Mouse (Mus musculus): ENCODE results near the gene Ncan.

Ncan gene

DNA sequence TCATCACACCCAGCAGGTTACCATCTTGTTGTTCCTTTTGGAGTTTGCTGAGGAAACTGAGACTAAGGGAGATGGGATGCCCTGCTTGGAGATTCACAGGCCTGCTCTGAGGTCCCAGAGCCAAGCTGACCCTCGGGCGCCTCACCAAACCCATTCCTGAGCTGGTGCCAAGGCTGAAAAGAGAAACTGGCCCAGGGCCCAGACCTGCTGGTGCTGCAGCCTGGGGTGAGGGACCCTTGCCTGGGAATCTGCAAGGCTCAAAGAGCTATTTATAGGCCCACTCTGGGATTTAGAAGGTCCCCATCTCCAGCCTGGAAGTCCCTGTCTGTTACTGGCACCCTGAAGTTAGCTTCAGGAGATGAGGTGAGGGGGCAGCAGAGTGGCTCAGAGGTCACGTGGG lies 7.8 kb upstream of the Ncan start:
- DNase-seq = peak; percentile 43

DNA sequence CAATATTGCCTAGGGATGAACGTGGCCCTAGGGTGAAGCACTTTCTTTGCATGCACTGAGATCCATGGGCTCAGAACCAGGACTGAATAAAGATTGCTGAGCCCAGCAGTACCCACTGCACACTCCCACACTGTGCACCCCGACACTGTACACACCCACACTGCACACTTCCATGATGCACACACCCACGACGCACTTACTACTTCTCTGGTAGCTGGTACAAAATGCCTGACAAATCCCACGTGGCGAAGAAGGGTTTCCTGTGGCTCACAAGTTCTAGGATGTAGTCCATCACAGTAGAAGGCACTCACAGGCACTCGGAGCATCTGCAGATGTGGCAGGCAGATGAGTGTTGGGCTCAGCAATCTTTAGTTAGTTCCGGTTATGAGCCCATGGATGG lies 4.3 kb upstream of the Ncan start:
- DNase-seq = no peak

DNA sequence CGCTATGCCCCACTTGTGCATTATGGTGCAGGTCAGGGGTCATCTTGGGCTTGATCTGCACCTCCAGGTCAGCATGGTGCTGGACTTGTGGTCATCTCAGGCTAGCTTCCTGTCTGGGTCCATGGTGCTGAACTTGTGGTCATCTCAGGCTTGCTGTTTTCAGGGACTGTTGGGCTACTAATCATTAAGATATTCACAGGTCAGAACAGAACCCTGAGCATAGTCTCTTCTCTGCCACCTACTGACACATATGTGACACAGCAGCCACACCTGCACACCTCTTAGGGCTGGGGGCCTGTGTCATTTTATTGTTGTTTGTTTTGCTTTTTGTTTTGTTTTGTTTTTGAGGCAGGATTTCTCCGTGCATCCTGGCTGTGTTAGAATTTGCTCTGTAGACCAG lies 2.2 kb upstream of the Ncan start:
- DNase-seq = no peak

DNA sequence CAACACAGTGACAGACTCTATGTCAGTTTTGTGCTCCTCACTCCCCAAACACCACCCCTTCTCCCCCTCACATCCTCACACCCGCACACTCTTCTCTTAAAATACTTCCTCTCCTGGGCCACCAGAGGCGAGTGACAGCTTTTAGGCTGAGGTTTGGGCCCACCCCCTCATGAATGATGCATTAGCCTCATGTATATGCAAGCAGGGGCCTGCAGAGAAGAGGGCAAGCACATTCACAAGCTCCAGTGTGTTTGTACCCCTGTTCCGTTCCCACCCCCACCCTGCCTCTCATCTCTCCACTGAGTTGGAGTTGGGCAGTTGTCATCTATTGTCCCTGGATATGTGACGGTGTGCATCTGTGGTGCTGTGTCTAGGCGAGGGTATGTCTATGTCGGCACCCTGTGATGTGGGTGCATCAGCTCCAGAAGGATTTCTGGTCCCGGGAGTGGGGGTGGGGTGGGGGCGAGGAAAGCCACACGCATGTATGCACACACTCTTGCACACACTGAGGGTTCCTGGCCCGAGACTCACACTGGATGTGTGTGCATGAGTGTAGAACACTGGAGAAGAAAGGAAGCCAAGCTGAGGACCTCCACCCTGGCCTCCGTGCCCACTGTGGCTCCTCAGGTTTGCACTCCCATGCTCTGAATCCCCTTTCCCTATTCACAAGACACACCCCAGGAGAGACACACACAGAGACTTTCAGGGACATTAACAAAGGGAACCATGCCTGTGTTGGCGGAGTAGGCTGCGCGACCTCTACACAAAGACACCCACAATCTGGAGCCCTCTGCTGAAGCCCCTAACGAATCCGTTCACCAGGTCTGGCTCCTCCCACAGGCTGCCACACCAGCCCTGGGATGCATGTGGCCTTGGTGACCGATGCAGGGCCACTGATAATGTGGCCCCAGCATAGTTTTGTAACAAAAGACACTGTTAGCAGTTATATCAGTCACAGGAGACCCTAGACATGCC lies 1.7 kb downstream of the Ncan start:
- no peak for DNase-seq

DNA sequence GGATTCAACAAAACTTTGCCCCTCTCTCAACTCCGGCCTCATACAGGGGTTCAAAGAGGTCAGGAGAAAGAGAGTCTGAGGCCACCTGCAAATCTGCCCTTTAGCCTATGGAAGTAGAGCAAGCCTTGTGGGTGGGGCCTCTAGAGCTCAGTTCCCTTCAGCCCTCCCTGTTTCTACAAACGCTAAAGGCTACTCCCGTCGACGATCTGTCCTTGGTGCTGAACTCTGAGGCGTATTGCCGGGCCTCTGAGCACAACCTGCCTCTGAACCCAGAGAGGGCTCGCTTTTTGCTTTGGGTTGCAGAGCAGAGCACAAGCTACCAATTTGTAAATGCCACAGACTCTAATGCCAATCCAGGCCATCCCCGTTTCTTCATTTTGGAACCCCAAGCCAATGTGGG lies 3.1 kb downstream of the Ncan start:
- no peak for DNase-seq

DNA sequence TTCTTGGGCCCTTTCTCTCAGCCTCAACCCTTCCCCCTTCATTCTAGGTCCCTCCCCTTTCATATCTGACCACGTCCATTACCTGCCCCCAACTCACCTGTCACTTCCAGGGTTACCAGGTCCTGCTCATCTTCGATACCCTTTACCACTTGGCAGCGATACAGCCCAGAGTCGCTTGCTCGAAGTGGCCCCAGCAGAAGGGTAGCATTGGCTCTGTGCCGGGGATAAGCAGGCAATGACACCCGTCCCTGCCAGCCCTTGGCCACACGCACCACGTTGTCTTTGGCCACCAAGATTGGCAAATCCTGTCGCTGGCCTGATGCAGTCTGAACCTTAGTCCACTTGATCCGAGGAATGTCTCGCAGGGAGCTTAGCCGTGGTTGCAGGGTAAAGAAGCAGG lies 5.8 kb downstream of the Ncan start:
- no peak for DNase-seq

DNA sequence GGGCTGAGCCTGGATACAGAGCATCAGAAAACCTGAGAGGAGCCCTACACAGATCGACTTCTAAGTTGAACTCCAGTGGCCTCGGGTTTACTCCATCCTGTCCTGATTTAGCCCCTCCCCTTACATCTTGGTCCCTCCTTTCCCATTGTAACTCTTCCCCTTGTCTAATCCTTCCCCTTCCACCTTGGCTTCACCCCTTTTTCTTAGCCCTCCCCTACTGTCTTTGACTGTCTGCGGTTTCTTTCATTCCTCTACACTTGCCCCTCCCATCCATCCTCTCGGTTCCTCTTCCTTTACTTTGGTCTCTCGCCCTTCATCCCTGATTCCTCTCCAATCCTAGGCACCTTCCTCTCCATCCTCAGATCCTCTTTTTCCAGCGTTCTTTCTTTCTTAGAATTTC lies 6.2 kb downstream of the Ncan start:
- DNase-seq = no peak

DNA sequence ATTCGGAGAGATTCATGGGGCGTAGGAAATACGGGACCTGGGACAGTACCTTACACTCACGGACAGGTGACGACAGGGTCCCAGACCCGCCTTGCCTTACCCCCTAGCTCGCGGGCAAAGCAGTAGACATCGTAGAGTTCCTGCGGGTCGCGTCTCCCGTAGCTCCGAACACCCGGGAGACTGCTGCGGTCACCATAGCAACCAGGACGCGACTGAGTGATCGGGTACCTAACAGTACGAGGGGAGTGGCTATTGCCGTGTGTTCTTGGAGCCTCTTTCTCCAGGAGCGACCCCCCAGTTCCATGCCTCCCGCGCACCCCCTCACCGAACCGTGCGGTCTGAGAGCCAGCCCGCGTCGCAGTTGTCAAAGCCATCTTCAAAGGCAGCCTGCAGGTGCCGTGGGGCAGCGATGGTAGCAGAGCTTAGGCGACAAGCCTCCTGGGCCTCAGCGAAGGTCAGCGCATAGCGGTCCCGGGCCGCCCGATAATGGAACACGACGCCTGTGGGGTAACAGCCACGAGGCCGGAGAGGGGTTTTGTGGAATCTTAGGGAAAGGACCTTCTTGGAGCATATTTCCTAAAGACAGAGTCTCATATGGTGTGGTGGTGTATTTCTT lies 8.2 kb downstream of the Ncan start:
- no peak for DNase-seq

DNA sequence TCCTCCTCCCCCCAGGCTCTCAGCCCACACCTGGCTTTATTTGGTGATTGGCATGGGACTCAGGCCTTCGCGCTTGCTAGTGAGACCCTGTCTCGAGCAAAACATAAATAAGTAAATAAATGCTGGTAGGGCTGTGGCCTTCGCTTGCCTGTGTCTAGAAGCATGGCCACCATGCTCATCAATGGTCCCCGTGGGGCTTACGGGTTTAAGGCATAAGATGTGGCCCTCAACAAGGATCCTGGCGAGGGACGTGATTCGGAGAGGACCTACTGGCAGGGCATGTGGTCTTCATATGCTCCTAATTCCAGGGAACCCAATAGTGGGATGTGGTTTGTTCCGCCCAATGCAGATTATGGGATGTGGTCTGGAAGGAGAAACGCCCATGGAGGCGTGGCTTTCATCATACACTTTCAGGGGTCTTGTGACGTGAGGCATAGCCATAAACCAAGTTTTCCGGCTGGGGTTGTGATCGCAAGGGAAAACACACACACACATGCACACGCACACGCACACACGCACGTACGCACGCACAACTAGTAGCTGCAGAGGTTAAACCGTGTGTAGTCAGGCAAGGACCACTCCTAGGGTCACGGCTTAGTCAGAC lies 9.4 kb downstream of the Ncan start:
- DNase-seq = no peak

DNA sequence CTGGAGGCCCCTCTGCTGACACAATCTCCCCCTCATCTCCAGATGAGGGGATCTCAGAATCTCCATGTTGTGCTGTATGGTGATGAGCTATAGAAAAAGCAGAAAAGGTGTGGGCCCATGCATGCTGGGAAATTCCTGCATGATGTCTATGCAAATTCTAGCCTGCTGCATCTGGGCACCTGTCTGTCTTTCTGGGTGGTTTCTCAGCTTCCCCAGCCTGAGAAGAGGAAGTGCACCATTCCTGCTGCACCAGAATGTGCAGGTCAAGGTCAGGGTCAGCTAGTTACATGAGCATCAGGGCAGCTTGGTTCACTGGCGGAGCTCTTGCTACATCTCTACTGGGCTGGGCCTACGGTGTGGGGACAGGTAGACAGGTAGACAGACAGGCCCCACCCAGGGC lies 10.2 kb downstream of the Ncan start:
- DNase-seq = no peak

DNA sequence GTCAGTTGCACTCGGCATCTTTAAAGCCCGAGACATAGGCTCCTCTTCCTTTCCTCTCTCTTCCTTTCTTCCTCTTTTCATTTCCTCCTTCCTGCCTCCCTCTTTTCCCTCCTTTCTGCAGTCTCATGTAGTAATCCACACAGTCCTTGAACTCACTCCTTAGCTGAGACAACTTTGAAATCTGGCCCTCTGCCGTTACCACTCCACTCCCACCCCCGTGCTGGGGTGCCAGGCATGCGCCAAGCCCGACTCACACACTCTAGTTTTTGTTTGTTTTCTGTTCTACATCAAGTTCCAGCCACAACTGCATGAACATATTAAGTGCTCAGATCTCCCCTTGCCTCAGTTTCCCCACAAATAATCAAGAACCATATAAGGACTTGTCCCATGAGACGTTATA lies 15.8 kb downstream of the Ncan start:
- DNase-seq = no peak

DNA sequence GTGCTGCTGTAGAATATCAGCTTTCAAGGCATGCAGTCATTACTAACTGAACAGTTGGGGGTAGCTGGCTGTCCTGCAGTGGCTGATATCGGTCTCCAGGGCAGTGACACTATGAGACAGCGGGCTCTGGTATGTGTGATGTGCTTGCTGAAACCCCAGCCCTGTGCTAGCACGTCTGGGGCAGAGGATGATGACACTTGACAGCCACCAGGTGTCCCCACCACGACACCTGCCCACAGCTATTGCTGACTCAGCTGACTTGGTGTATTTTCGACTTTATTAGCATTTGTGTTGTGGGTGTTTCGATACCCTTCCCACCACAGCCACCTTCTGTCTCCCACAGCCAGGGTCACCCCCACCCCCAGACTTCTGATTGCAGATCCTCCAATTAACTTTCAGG lies 16.2 kb downstream of the Ncan start:
- DNase-seq = peak; percentile 36

DNA sequence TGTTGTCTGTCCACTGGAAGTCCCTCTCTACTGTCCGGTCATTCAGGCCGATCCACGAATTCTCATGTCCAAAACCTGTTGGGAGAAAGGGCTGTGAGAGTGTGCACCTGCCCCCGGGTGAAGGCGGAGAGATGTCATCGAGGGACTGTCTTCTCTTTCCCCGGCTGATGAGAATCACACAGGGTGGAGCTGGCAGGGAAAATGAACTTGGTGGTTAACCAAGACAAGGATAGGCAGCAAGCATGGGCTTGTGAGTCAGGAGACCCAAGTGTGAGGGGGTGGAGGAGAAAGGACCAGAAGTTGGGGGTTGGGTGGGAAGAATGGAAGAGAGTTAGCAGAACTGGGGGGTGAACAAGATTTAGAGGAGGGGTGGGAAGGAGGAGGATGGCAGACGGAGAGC lies 20.4 kb downstream of the Ncan start:
- DNase-seq = no peak

DNA sequence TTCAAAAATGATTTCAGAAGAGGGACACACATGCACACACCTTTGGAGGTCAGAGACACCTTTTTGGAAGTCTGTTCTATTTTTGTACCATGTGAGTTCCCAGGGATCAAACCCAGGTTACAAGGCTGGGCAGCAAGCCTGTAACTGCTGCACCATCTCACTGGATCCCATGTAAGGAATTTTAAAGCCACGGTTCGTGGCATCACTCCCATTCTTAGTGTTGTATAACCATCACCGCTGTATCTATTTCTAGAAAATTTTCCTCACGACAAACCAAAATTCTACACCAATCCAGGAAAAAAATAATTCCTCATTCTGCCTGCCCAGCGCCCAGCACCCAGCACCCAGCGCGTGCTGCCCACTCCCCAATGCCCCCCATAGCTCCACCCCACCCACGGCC lies 21.4 kb downstream of the Ncan start:
- no peak for DNase-seq

DNA sequence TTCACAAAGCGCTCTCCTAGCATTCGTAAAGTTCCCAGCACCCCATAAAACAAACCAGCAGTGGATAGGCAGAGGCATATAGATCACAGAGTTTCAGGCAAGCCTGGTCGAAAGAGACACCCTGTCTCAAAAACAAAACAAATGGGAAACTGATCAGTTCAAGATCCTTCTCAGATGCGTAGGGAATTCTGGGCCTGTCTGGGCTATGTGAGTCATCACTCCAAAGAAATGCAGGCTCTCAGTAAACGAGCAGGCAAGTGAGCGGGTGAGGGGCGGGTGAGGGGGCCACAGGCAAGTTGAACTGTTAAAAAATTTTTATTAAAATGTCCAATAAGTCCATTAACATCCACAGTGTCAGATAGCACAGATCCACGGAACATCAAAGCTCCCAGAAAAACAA lies 27.9 kb downstream of the Ncan start:
- DNase-seq = no peak

DNA sequence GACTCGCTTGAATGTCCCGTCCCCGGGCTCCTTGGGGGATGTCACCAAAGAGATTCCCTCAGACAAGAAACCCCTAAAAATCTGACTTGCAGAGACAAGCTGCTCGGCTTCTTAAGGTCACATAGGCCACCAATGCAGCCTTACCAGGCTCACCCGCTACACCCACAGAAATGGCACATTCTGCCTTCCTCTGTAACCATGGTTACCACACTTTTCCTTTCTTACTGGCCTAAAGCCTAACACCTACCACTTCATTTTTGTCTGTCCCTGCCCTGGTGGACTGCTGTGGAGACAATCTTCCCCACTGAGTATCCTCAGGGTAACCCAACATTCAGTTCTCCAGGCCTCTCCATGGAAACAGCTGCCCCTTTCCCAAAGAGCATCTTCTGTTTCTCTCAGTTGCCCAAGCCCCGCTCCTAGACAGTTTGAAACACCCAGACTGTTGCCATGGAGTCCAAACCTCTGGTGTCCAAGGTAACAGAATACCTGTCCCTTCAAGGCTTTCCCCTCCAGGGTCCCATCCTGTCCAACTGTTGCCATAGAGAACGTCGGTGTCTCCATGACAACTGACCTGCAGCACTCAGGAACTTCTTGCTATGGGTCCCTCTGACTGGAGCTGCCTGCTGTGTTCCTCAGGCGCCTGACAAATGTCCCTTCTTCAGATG lies 31.2 kb downstream of the Ncan start:
- no peak for DNase-seq

DNA sequence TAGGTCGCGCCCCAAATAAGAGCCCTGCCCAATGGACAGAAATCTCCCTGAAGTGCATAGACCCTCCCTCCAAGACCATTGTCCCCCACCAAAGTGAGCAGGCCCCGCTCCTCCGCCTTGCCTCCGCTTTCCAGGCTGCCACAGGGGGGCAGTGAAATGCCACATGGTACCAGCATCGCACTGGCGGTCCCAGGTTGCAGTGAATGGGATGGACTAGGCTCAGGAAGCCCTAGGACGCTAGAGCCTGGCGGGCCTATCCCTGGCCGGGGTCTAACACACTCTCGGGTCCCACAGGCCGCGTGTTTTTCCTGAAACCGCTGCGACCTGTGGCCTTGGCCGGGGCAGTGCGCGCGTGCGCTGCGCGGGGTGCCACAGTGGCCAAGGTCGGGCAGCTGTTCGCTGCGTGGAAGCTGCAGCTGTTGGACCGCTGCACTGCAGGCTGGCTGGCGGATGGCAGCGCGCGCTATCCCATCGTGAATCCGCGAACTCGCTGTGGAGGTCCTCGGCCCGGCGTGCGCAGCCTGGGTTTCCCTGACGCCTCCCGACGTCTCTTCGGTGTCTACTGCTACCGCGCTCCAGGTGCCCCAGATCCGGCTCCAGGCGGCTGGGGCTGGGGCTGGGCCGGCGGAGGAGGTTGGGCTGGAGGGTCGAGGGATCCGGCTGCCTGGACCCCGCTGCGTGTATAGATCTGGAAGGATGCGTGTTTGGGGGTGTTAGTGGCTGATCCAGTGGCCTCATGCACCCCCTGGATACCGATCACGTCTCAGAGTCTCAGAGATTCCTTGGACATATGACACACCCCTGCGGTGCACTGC lies 32.6 kb downstream of the Ncan start:
- DNase-seq = peak; percentile 23

DNA sequence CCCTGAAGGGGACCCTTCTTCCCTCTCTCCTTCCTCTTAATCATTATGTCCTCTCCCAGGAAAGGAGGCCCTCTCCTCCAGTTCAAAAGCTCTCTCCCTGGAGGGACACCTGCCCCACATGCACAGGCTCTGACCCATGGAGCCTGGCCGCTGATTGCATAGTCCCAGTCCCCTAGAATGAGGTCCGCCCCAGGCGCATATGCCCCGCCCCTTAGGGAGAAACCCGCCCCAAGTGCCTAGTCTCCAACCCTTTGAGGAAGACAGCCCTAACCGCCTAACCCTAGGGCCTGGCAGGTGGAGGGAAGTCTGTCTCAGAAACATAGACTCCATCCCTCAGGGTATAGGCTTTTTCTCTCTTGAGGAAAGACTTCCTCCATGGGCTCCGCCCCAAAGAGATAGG lies 33.4 kb downstream of the Ncan start:
- DNase-seq = no peak

DNA sequence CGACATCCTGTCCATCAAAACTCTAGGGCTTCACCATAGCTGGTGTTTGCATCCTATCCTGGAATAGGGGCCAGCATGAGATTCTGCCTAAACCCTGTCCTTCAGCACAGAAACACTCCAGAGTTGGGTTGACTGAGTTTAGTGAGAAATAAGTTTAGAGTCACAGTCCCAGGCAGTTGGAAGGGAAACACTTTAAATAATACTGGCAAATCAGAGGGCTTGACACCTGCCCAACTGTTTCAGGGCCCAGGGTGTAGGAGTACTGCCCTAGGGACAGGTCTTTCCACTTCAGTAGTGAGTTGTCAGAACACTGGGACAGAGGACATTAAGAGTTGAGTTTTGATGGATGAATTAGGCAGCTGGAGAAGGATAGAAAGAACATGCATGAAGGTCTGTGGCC lies 34.5 kb downstream of the Ncan start:
- DNase-seq = no peak

DNA sequence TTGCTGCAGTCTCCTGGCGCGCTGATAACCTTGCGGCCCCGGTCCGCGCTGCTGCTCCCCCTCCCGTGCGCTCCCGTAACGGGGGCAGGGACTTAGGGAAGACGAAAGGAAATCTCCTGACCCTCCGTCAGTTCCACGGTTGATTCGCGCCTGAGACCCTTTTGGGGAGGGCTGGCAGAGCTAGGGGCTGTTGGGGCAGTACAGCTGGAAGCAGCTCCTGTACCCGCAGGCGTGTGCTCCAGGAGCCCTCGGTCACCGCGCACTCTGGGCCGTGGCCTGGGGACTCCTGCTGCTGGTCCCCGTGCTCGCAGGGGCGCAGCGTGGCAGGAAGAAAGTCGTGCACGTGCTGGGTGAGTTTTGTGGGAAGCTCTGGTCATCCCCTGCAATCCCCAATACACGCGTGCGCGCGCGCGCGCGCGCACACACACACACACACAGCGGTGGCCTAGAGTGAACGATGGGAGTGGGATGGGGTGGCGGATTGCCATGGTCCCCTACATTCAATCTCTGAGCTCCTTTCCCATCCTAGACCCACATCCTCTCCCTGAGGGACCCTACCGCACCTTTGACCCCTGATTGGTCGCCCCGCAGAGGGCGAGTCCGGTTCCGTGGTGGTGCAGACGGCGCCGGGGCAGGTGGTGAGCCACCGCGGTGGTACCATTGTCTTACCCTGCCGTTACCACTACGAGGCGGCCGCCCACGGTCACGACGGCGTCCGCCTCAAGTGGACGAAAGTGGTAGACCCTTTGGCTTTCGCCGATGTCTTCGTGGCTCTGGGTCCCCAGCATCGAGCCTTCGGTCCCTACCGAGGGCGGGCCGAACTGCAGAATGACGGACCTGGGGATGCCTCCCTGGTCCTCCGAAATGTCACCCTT lies 36.2 kb downstream of the Ncan start:
- DNase-seq = no peak

DNA sequence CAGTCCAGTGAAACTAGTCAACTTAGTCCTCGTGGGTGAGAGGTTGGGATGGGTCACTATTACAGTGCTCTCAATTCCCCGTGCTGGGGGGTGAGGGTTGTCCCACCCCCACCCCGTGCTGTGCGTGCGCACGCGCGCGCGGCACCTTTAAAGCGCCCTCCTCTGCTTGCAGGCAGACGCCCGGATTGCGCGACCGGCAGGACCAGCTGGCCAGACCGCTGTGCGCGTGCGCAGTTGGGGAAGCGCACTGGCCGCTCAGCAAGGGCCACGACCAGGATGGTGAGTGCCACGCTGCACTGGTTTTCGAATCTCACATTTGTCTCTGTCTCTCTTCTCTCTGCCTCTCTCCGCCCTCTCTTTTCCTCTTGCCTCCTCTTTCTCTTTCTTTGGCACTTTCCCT lies 37.4 kb downstream of the Ncan start, which contains the start of gene Hapln4:
Hapln4 (plus strand) TSS at position 173 of the 400 bp plus-strand sequence.
- DNase-seq = peak; percentile 40

DNA sequence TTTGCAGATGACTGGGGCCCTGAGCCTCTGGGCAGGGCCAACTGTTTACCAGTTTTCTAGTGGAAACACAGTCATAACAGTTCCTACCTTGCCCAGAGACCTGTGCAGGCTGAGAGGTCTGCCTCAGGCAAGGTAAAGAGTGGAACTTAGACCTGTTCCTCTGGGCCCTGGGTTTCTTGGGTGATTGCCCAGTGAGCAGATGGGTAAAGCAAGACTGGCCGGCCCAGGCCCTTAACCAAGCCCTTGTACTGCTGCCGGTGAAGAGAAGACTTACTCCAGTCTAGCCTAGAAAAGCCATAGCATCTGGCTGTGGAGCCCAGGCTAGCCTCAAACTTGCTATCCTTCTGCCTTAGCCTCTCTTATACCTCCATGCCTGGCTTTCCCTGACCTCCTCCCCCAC lies 38.7 kb downstream of the Ncan start:
- no peak for DNase-seq
